Mouse (Mus musculus) MEL (cell line): ENCODE results near the gene Cfap44. TPM values are rescaled to one million over a fixed set of nuclear protein-coding genes. Genes with fewer than 3 reads are reported as not detected.

Experiments used
- DNase-seq: peaks from one replicate; pipeline ENCODE4 v3.0.0; 2011; ENCODE audit warnings: low read depth, low spot score
- H3K27ac ChIP-seq: 2 replicates; pipeline ENCODE4 v1.5.1; 2012; ENCODE audit warnings: low read depth, mild to moderate bottlenecking, control low read depth, low read length, moderate library complexity; ENCODE audit not compliant: control insufficient read depth
- H3K27me3 ChIP-seq, 2 experiments: fragments of 150-350 bp in 1 of 2; sonication (generic) in 1 of 2; 2 replicates each; pipeline ENCODE4 v1.6.1; 2012; ENCODE audit warnings: low read length in 2 of 2, mild to moderate bottlenecking in 2 of 2, improper control_type of control experiment in 1 of 2, moderate library complexity in 1 of 2; ENCODE audit not compliant: insufficient read depth in 2 of 2, control insufficient read depth in 1 of 2
- H3K36me3 ChIP-seq, 2 experiments: 2 replicates each; pipeline ENCODE4 v1.6.1; 2012 to 2014; ENCODE audit warnings: low read length in 2 of 2, improper control_type of control experiment in 1 of 2, inconsistent platforms in 1 of 2, mild to moderate bottlenecking in 1 of 2; ENCODE audit not compliant: insufficient read depth in 2 of 2, control insufficient read depth in 1 of 2
- H3K4me1 ChIP-seq, 2 experiments: fragments of 150-350 bp in 1 of 2; sonication (generic) in 1 of 2; 2 replicates each; pipeline ENCODE4 v1.6.1; 2012; ENCODE audit warnings: low read length in 2 of 2, improper control_type of control experiment in 1 of 2, mild to moderate bottlenecking in 1 of 2; ENCODE audit not compliant: insufficient read depth in 2 of 2, control insufficient read depth in 1 of 2
- H3K4me3 ChIP-seq, 2 experiments: fragments of 150-350 bp in 1 of 2; sonication (generic) in 1 of 2; 2 replicates each; pipeline ENCODE4 v1.5.1; 2012; ENCODE audit warnings: low read depth in 2 of 2, low read length in 2 of 2, mild to moderate bottlenecking in 2 of 2, moderate library complexity in 2 of 2, control low read depth in 1 of 2, improper control_type of control experiment in 1 of 2; ENCODE audit not compliant: control insufficient read depth in 1 of 2, insufficient read depth in 1 of 2
- H3K79me2 ChIP-seq: 2 replicates; pipeline ENCODE4 v1.6.1; 2012; ENCODE audit warnings: mild to moderate bottlenecking, low read length, moderate library complexity; ENCODE audit not compliant: control insufficient read depth, poor library complexity, insufficient read depth
- H3K9ac ChIP-seq: 2 replicates; pipeline ENCODE4 v1.6.1; 2012; ENCODE audit warnings: low read depth, mild to moderate bottlenecking, control low read depth, low read length, moderate library complexity; ENCODE audit not compliant: control insufficient read depth, poor library complexity, severe bottlenecking
- H3K9me3 ChIP-seq: fragments of 150-350 bp; sonication (generic); replicated peaks from 2 replicates; pipeline ENCODE4 v1.6.1; 2012; ENCODE audit warnings: mild to moderate bottlenecking, low read length, improper control_type of control experiment, moderate library complexity; ENCODE audit not compliant: insufficient read depth
- CHD1 ChIP-seq: IDR thresholded peaks from 2 replicates; pipeline ENCODE4 v1.6.1; 2012; ENCODE audit warnings: low read depth, mild to moderate bottlenecking, inconsistent platforms, low read length, improper control_type of control experiment
- E2F4 ChIP-seq: IDR thresholded peaks from 2 replicates; pipeline ENCODE4 v1.6.1; 2011; ENCODE audit warnings: low read depth, low read length, improper control_type of control experiment, borderline replicate concordance
- ELF1 ChIP-seq: IDR thresholded peaks from 2 replicates; pipeline ENCODE4 v1.6.1; 2014; ENCODE audit warnings: low read depth, mild to moderate bottlenecking, inconsistent platforms, low read length, improper control_type of control experiment, moderate library complexity
- ETS1 ChIP-seq: IDR thresholded peaks from 2 replicates; pipeline ENCODE4 v1.6.1; 2012; ENCODE audit warnings: low read depth, mild to moderate bottlenecking, inconsistent platforms, low read length, improper control_type of control experiment, moderate library complexity
- HCFC1 ChIP-seq: IDR thresholded peaks from 2 replicates; pipeline ENCODE4 v1.6.1; 2012; ENCODE audit warnings: low read depth, mild to moderate bottlenecking, inconsistent platforms, low read length, improper control_type of control experiment, moderate library complexity
- KAT2A ChIP-seq: conservative IDR thresholded peaks from 2 replicates; pipeline ENCODE4 v1.6.1; 2012; ENCODE audit warnings: low read depth, low read length, improper control_type of control experiment, inconsistent platforms
- MAX ChIP-seq: IDR thresholded peaks from 2 replicates; pipeline ENCODE4 v1.6.1; 2011; ENCODE audit warnings: low read length, improper control_type of control experiment
- MAZ ChIP-seq: IDR thresholded peaks from 2 replicates; pipeline ENCODE4 v1.6.1; 2012; ENCODE audit warnings: low read depth, mild to moderate bottlenecking, inconsistent platforms, low read length, improper control_type of control experiment
- MEF2A ChIP-seq: IDR thresholded peaks from 2 replicates; pipeline ENCODE4 v1.6.1; 2014; ENCODE audit warnings: low read depth, mild to moderate bottlenecking, inconsistent platforms, low read length, improper control_type of control experiment; ENCODE audit not compliant: poor library complexity, insufficient replicate concordance, severe bottlenecking; ENCODE audit errors: extremely low read depth
- MYB ChIP-seq: IDR thresholded peaks from 2 replicates; pipeline ENCODE4 v1.6.1; 2011; ENCODE audit warnings: mild to moderate bottlenecking, low read depth, low read length, improper control_type of control experiment
- NELFE ChIP-seq: IDR thresholded peaks from 2 replicates; pipeline ENCODE4 v1.6.1; 2011; ENCODE audit warnings: low read depth, low read length, improper control_type of control experiment
- NRF1 ChIP-seq: IDR thresholded peaks from 2 replicates; pipeline ENCODE4 v1.6.1; 2014; ENCODE audit warnings: low read depth, mild to moderate bottlenecking, inconsistent platforms, low read length, improper control_type of control experiment, moderate library complexity; ENCODE audit not compliant: poor library complexity, insufficient read depth, severe bottlenecking
- POLR2A ChIP-seq, 2 experiments: IDR thresholded peaks; 2 replicates each; pipeline ENCODE4 v1.6.1; 2011 to 2012; ENCODE audit warnings: low read length in 2 of 2, mild to moderate bottlenecking in 2 of 2, control low read depth in 1 of 2, improper control_type of control experiment in 1 of 2, low read depth in 1 of 2, moderate library complexity in 1 of 2; ENCODE audit not compliant: control insufficient read depth in 1 of 2, insufficient read depth in 1 of 2, poor library complexity in 1 of 2
- SIN3A ChIP-seq: IDR thresholded peaks from 2 replicates; pipeline ENCODE4 v1.6.1; 2012; ENCODE audit warnings: low read length, improper control_type of control experiment, inconsistent platforms
- SMC3 ChIP-seq: IDR thresholded peaks from 2 replicates; pipeline ENCODE4 v1.6.1; 2011; ENCODE audit warnings: low read depth, low read length, improper control_type of control experiment
- TBP ChIP-seq: IDR thresholded peaks from 2 replicates; pipeline ENCODE4 v1.8.0; 2011; ENCODE audit warnings: low read depth, low read length, improper control_type of control experiment
- TCF12 ChIP-seq: IDR thresholded peaks from 2 replicates; pipeline ENCODE4 v1.6.1; 2014; ENCODE audit warnings: low read depth, mild to moderate bottlenecking, inconsistent platforms, low read length, improper control_type of control experiment, moderate library complexity
- ZMIZ1 ChIP-seq: IDR thresholded peaks from 2 replicates; pipeline ENCODE4 v1.6.1; 2012; ENCODE audit warnings: low read depth, mild to moderate bottlenecking, inconsistent platforms, low read length, improper control_type of control experiment, moderate library complexity
- ZNF384 ChIP-seq: IDR thresholded peaks from 2 replicates; pipeline ENCODE4 v1.6.1; 2012; ENCODE audit warnings: low read depth, mild to moderate bottlenecking, inconsistent platforms, low read length, improper control_type of control experiment
- polyA plus RNA-seq, 2 experiments: library from polyadenylated mRNA; stranded (reverse) in 1 of 2; unstranded in 1 of 2; fragments of >175 nt in 1 of 2; fragments of >200 nt in 1 of 2; gene quantifications; 2 replicates each; pipeline versions ENCODE4 v1.2.1 to v1.2.4; 2012; ENCODE audit warnings: low replicate concordance in 2 of 2, low read depth in 1 of 2; ENCODE audit not compliant: insufficient read length in 2 of 2, insufficient read depth in 1 of 2, missing spikeins in 1 of 2
- total RNA-seq: library from RNA; depleted of rRNA; stranded (reverse); fragments of 300-350 nt; gene quantifications from 2 replicates; pipeline ENCODE4 v1.2.3, GENCODE M21; 2012

Gene Cfap44
- total and polyA plus RNA-seq, 3 experiments, result not detected

GRCm38 (mm10) chr16:44526044-44526443, 131.4 kb downstream of the Cfap44 start:
- H3K79me2 ChIP-seq, result no peaks in the 10 kb centered on the region
- H3K9me3 ChIP-seq, result no peaks in the 10 kb centered on the region
- no peak overlapping the region for H3K27ac ChIP-seq
- no peaks in the 10 kb centered on the region for H3K4me1 ChIP-seq
- no peak for DNase-seq
- no peaks in the 10 kb centered on the region for H3K36me3 ChIP-seq
- TF ChIP-seq NRF1, result no peak
- no peak for TF ChIP-seq ELF1
- TF ChIP-seq TBP, result no peak
- TF ChIP-seq HCFC1, result no peak
- no peak for TF ChIP-seq ZNF384
- no peak for TF ChIP-seq TCF12
- TF ChIP-seq MAZ, result no peak
- no peak for TF ChIP-seq MAX
- TF ChIP-seq POLR2A (IDR thresholded peaks at IDR 0.05; ENCODE audit: control insufficient read depth in 1 of 2, insufficient read depth in 1 of 2, low read depth in 1 of 2, low read length in 2 of 2, poor library complexity in 1 of 2), result no peak
- TF ChIP-seq SIN3A, result no peak
- TF ChIP-seq MYB, result no peak
- no peak for TF ChIP-seq E2F4
- TF ChIP-seq CHD1, result no peak
- TF ChIP-seq MEF2A, result no peak
- TF ChIP-seq NELFE, result no peak
- H3K27me3 ChIP-seq, result no peaks in the 10 kb centered on the region
- H3K9ac ChIP-seq, result no peak overlapping the region
- no peak overlapping the region for H3K4me3 ChIP-seq

- no peaks in the 10 kb centered on the region for H3K27me3 ChIP-seq
- H3K27ac ChIP-seq, result no peak overlapping the region
- TF ChIP-seq MAZ (no peak), ZNF384 (no peak), KAT2A (no peak), SIN3A (no peak), ETS1 (no peak), NRF1 (no peak), SMC3 (no peak), ZMIZ1 (no peak), POLR2A (IDR thresholded peaks at IDR 0.05; ENCODE audit: control insufficient read depth in 1 of 2, insufficient read depth in 1 of 2, low read depth in 1 of 2, low read length in 2 of 2, poor library complexity in 1 of 2) (no peak)
- no peak overlapping the region for H3K9ac ChIP-seq
- no peaks in the 10 kb centered on the region for H3K9me3 ChIP-seq
- no peaks in the 10 kb centered on the region for H3K79me2 ChIP-seq
- H3K4me1 ChIP-seq, result no peaks in the 10 kb centered on the region
- H3K36me3 ChIP-seq, result no peaks in the 10 kb centered on the region
- H3K4me3 ChIP-seq, result no peak overlapping the region
- DNase-seq, result no peak
These were observed 132.1 kb downstream of the Cfap44 start for GRCm38 (mm10) chr16:44526689-44527088.
